Mouse (Mus musculus): ENCODE measurements around the gene Cct2. TPM values are rescaled to one million over a fixed set of nuclear protein-coding genes. Genes with fewer than 3 reads are reported as not detected.
A peak's percentile ranks its signal among the peaks of the same experiment; 100 is the strongest.

Cct2 gene
- 112 and 119 TPM in 2 replicates for polyA plus RNA-seq (2015; fragmentation: Nextera tagmentation; extraction: Ambion mirVana)

- Histone ChIP-seq H3K4me1 (replicated peaks; ENCODE audit: control insufficient read depth, insufficient read depth, low read length) (no peaks in the 10 kb centered on the region), H3K4me3 (ENCODE audit: low read depth, low read length) (peak within 1 kb of the TSS; percentile 99), H3K9ac (ENCODE audit: low read depth, low read length) (peak within 1 kb of the TSS; percentile 80), H3K4me2 (replicated peaks; ENCODE audit: low read depth) (peak within 1 kb of the TSS; percentile 84), H3K36me3 (ENCODE audit: control insufficient read depth, insufficient read depth) (peaks cover 34% of the 10 kb centered on the region), H3K27me3 (replicated peaks; ENCODE audit: control insufficient read depth, insufficient read depth, low read length) (no peaks in the 10 kb centered on the region), H3K9me3 (ENCODE audit: control insufficient read depth) (no peaks in the 10 kb centered on the region), H3K27ac (ENCODE audit: low read depth, low read length) (peak within 1 kb of the TSS; percentile 87)
- ATAC-seq = peak; percentile 94
- TF ChIP-seq CTCF (IDR thresholded peaks at IDR 0.05; ENCODE audit: low read depth) = peak; percentile 30; the same call in 1 of the 2 replicates
- WGBS = under 1% methylated on average over 68 of the region's 68 CpGs
Observed at GRCm38 (mm10) chr10:117063254-117064021, at the start of gene Cct2. TSS of gene Cct2 (minus strand) at chr10:117063814.

DNA sequence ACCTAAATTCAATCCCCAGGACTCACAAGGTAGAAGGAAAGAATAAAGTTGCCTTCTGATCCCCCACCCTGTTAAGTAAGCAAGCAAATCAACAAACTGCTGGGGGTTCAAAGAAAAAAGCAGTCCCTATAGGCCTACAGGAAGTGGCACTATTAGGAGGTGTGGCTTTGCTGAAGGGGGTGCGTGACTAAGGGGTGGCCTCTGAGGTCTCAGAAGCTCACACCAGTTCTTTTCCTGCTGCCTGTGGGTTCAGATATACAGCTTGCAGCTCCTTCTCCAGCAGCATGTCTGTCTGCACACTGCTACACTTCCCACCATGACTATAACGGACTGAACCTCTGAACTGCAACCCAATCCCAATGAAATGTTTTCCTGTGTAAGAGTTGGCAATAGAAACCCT is 48.9 kb upstream of the Cct2 start:
- no peak overlapping the region for H3K4me2 ChIP-seq (replicated peaks; ENCODE audit: low read depth)
- H3K27me3 ChIP-seq (replicated peaks; ENCODE audit: control insufficient read depth, insufficient read depth, low read length) = no peaks in the 10 kb centered on the region
- H3K9ac ChIP-seq (ENCODE audit: low read depth, low read length) = no peak overlapping the region
- ATAC-seq = no peak
- no peaks in the 10 kb centered on the region for H3K36me3 ChIP-seq (ENCODE audit: control insufficient read depth, insufficient read depth)
- H3K4me1 ChIP-seq (replicated peaks; ENCODE audit: control insufficient read depth, insufficient read depth, low read length) = peaks cover 6% of the 10 kb centered on the region; the same call in 1 of the 2 replicates
- no peak overlapping the region for H3K27ac ChIP-seq (ENCODE audit: low read depth, low read length)
- no peaks in the 10 kb centered on the region for H3K9me3 ChIP-seq (ENCODE audit: control insufficient read depth)
- WGBS = 48% methylated on average over 2 of the region's 2 CpGs
- TF ChIP-seq CTCF (IDR thresholded peaks at IDR 0.05; ENCODE audit: low read depth) = no peak
- H3K4me3 ChIP-seq (ENCODE audit: low read depth, low read length) = no peak overlapping the region

DNA sequence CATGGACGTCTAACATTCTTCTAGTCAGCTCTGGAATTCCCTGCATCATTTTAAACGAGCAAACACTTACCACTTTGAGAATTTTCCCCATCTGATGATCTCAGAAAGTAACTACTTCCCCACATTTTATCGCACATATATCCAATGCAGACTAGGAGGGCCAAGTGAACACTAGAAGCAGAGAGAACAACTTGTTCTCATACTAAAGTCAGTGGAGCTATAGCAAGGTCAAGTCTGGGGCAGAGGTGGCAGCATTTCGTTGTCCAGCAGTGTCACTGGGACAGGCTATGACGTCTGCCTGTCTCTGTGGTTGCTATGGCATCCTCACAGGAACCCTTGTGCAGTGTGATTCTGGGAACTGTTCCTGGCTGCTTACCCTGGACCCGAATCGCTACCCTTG is 47.8 kb upstream of the Cct2 start:
- no peak for TF ChIP-seq CTCF (IDR thresholded peaks at IDR 0.05; ENCODE audit: low read depth)
- H3K9me3 ChIP-seq (ENCODE audit: control insufficient read depth) = no peaks in the 10 kb centered on the region
- no peaks in the 10 kb centered on the region for H3K27me3 ChIP-seq (replicated peaks; ENCODE audit: control insufficient read depth, insufficient read depth, low read length)
- no peak overlapping the region; the same call in 1 of the 2 replicates for H3K9ac ChIP-seq (ENCODE audit: low read depth, low read length)
- H3K4me3 ChIP-seq (ENCODE audit: low read depth, low read length) = no peak overlapping the region
- H3K27ac ChIP-seq (ENCODE audit: low read depth, low read length) = no peak overlapping the region
- no peaks in the 10 kb centered on the region for H3K36me3 ChIP-seq (ENCODE audit: control insufficient read depth, insufficient read depth)
- H3K4me2 ChIP-seq (replicated peaks; ENCODE audit: low read depth) = no peak overlapping the region
- 72% methylated on average over 7 of the region's 7 CpGs for WGBS
- peaks cover 6% of the 10 kb centered on the region; the same call in 1 of the 2 replicates for H3K4me1 ChIP-seq (replicated peaks; ENCODE audit: control insufficient read depth, insufficient read depth, low read length)
- no peak for ATAC-seq

- Histone ChIP-seq H3K9ac (ENCODE audit: low read depth, low read length) (no peak overlapping the region), H3K4me1 (replicated peaks; ENCODE audit: control insufficient read depth, insufficient read depth, low read length) (peaks cover 7% of the 10 kb centered on the region; the same call in 1 of the 2 replicates), H3K27ac (ENCODE audit: low read depth, low read length) (no peak overlapping the region), H3K27me3 (replicated peaks; ENCODE audit: control insufficient read depth, insufficient read depth, low read length) (no peaks in the 10 kb centered on the region), H3K9me3 (ENCODE audit: control insufficient read depth) (no peaks in the 10 kb centered on the region), H3K4me2 (replicated peaks; ENCODE audit: low read depth) (no peak overlapping the region), H3K4me3 (ENCODE audit: low read depth, low read length) (no peak overlapping the region), H3K36me3 (ENCODE audit: control insufficient read depth, insufficient read depth) (no peaks in the 10 kb centered on the region)
- no peak for ATAC-seq
- WGBS = 37% methylated on average over 3 of the region's 3 CpGs
- no peak for TF ChIP-seq CTCF (IDR thresholded peaks at IDR 0.05; ENCODE audit: low read depth)
Observed at GRCm38 (mm10) chr10:117110271-117110670, 46.7 kb upstream of the Cct2 start.

DNA sequence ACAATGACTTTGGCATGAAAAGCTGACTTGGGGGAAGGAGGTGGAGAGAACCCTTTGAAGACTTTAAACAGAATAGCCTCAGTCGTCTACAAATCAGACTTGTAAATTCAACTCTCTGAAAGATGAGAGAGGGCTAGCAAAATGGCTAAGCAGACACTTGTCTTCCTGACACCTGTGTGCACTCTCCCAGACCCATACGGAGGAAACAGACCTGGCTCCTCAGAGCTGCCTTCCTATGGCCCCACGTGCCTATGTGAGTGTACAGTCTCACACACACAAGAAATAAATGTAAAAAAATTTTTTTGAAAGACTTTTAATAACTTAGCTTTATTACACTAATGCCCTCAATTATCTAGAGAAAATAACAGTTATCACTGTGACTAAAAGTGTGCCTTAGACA is 43.1 kb upstream of the Cct2 start:
- 17% methylated on average over 3 of the region's 3 CpGs for WGBS
- H3K4me3 ChIP-seq (ENCODE audit: low read depth, low read length) = no peak overlapping the region
- no peak overlapping the region for H3K9ac ChIP-seq (ENCODE audit: low read depth, low read length)
- H3K4me2 ChIP-seq (replicated peaks; ENCODE audit: low read depth) = no peak overlapping the region
- no peaks in the 10 kb centered on the region for H3K27me3 ChIP-seq (replicated peaks; ENCODE audit: control insufficient read depth, insufficient read depth, low read length)
- TF ChIP-seq CTCF (IDR thresholded peaks at IDR 0.05; ENCODE audit: low read depth) = no peak
- H3K27ac ChIP-seq (ENCODE audit: low read depth, low read length) = no peak overlapping the region
- H3K9me3 ChIP-seq (ENCODE audit: control insufficient read depth) = no peaks in the 10 kb centered on the region
- no peak for ATAC-seq
- no peaks in the 10 kb centered on the region for H3K36me3 ChIP-seq (ENCODE audit: control insufficient read depth, insufficient read depth)
- H3K4me1 ChIP-seq (replicated peaks; ENCODE audit: control insufficient read depth, insufficient read depth, low read length) = peaks cover 4% of the 10 kb centered on the region; the same call in 1 of the 2 replicates

DNA sequence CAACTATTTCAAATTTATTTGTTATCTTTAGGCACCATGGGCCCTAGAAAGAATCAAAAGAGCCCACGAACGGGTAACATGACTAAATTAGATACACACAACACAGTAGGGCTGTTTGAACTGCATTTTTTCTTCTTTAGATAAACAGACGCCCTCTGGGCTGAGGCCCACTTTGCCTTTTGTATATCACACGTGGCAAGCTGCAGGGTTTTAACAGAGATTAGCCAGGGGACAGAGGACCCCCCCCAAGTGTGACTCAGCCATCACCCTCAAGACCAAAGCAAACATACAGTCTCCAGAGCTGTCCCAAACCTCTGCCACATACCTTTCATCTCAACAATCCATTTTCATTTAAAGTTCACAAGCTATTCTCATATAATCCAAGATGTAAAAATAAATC is 42.6 kb upstream of the Cct2 start:
- TF ChIP-seq CTCF (IDR thresholded peaks at IDR 0.05; ENCODE audit: low read depth) = no peak
- no peak for ATAC-seq
- Histone ChIP-seq H3K9ac (ENCODE audit: low read depth, low read length) (no peak overlapping the region), H3K4me2 (replicated peaks; ENCODE audit: low read depth) (no peak overlapping the region), H3K27ac (ENCODE audit: low read depth, low read length) (no peak overlapping the region), H3K4me3 (ENCODE audit: low read depth, low read length) (no peak overlapping the region), H3K36me3 (ENCODE audit: control insufficient read depth, insufficient read depth) (no peaks in the 10 kb centered on the region), H3K4me1 (replicated peaks; ENCODE audit: control insufficient read depth, insufficient read depth, low read length) (peaks cover 4% of the 10 kb centered on the region; the same call in 1 of the 2 replicates), H3K9me3 (ENCODE audit: control insufficient read depth) (no peaks in the 10 kb centered on the region), H3K27me3 (replicated peaks; ENCODE audit: control insufficient read depth, insufficient read depth, low read length) (no peaks in the 10 kb centered on the region)
- 19% methylated on average over 4 of the region's 4 CpGs for WGBS

All from intestine, postnatal 0 days (tissue).